Mouse (Mus musculus): ENCODE measurements at regions not wholly inside any gene's neighbourhood (a gene's known extent, or its start where the extent isn't known, plus 50 kb on each side); places are given as distances from the start of the nearest gene placed in this dataset.

DNA sequence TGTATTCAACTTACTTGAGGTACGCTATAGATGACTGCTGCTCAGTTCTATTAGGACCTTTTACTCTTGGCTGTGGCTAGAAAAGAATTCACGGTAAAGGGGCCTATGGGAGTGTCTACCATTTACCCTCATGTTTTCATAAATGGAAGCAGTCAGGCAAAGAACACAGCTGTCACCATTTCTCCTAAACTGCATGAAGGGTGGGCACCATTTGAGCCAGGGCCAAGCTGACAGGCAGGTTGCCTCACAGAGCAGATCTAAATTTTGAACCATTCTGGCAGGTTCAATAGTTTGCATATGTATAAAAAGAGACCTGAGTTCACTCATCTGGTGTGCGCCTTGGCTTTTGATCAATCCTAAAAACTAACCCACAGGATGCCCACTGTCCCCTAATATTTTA is 410.3 kb downstream of the Rwdd3 start:
- DNase-seq (ENCODE audit: low spot score in 2 of 2): no peak

DNA sequence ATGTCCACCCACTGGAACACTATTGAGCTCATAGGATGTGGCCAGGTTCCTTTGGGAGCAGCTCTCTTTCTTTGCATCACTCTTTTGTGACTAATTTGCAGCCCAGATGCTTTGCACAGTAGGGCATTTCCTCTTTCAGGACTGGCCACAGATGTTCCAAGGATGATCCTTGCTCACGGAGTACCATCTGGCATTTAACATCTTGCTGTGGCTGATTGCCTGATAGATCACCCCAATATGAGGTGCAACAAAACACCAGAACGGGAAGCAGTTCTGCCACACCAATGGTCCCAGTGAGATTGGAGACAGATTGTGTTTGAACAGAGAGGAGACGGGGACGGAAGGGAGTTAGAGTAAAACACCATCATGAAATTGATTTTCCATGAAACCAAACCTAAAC is 423.0 kb downstream of the Rwdd3 start:
- DNase-seq (ENCODE audit: low spot score in 2 of 2): no peak

DNA sequence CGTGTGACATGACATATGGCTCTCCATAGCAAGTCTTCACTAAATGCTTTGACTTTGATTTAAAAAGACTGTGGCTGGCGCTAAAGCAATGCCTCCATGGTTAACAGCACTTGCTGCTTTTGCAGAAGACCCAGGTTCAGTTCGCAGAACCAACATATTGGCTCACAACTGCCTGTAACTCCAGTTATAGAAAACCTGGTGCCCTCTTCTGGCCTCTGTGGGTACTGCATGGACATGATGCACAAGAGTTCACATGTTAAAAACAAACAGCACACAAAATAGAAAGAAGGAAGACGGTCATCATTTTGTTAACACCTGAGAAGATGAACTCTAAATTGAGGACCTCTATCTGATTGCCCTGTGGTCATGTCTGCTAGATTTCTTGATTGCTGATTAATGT is 423.8 kb downstream of the Rwdd3 start:
- DNase-seq (ENCODE audit: low spot score in 2 of 2): no peak

DNA sequence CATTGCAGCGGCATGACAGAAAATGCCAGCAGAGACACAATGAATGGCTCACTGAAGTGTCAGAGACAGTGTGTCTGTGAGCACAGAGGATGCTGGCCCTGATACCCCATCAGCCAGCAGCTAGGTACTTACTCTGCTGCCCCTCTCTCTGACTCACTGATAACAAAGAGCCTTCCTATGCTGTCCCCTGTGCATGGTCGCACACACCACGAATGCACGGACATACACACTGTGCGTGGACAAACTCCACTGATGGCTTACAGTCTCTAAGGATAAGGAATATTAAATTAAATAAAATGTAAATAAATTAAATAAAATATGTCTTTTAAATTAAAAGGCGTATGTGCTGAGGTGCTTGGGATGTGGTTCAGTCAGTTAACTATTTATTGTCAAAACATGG is 438.2 kb downstream of the Rwdd3 start:
- DNase-seq (ENCODE audit: low spot score in 2 of 2): no peak

DNA sequence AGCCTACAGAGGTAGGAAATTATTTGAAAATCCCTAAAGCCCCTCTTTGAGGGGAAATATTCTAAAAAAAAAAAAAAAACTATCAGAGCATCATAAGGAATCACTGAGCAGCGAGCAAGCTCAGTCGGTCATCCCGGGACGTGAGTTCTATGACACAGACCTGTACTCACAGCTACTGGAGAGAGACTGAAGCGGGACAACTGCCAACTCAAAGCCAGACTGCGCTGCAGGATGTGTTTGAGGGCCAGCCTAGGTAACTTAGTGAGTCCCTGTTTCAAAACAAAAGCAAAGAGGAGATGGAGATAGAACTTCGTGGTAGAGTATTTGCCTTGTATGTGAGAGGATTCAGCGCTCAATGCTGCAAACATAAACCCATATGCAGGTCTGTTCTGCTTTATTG is 439.1 kb downstream of the Rwdd3 start:
- no peak for DNase-seq (ENCODE audit: low spot score in 2 of 2)

DNA sequence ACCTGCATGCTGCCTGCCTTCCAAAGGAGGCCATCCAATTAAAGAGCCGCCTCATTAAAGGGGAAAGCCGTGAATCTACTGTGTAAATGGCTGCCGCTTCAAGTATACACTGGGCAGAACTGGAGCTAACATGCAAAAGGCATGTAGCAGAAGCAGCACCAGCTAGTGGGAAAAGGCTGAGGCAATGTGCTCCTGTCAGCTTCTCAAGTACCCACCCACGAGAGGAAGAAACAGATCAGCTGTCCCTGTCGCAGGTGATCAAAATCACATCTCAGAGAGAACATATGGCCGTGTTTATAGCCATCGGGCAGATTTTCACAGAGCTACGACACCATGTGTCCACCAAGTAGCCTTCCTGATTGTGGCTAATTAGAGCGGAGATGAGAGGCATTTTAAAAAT is 440.2 kb downstream of the Rwdd3 start:
- DNase-seq (ENCODE audit: low spot score in 2 of 2): peak in 1 of 2 experiments; percentile 36

DNA sequence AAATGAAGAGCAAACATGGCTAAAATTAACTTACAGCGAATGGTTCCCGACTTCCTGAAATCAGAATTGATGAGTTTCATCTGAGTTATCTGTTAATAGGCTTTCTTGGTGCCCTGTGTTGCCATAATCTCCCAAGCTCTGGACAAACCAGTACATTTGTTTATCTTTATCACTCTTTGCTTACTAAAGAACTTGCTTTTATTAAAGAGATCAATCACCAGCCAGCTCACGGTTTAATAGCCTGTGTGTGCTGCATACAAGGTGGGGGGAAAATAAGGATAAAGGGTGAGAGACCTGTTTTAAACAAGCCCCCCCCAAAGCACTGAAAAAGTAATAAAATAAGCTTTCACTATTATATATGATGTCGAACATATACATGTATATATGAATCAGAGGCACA is 441.3 kb downstream of the Rwdd3 start:
- DNase-seq (ENCODE audit: low spot score in 2 of 2): no peak

DNA sequence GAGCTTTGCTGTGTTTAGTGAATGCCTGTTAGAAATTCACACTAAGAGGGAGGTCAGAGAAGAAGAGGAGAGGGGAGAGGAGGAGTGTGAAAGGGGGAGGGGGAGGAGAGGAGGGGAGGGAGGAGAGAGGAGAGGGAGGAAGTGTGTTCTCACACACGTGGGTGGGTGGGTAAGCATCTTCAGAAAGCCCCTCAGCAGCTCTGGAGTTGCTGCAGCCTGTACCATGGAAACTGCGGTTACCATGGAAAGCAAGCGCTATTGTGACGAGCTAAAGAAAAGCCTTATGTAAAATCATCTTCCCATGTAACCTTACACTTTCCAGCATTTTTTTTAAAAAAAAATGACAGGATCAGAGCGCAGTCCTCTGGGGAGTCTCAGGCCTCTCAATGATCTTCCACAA is 441.8 kb downstream of the Rwdd3 start:
- DNase-seq (ENCODE audit: low spot score in 2 of 2): peak; percentile 54 to 63

DNA sequence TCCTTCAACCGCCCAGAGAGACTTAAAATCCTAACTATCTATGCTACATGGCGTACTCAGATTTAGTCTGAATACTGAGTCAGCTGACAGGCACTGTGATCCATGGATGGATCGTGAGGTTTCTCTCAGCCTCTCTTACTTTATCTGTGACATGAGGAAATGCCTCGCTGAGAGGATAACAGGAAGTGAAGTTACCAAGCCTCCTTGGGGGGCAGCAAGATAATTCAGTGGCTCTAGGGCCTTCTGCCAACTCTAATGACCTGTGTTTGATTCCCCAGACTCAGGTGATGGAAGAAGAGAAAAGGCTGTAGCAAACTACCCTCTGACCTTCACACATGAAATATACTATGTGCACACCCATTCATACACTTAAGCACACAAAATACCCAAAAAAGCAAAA is 486.3 kb downstream of the Rwdd3 start:
- no peak for DNase-seq (ENCODE audit: low spot score in 2 of 2)

DNA sequence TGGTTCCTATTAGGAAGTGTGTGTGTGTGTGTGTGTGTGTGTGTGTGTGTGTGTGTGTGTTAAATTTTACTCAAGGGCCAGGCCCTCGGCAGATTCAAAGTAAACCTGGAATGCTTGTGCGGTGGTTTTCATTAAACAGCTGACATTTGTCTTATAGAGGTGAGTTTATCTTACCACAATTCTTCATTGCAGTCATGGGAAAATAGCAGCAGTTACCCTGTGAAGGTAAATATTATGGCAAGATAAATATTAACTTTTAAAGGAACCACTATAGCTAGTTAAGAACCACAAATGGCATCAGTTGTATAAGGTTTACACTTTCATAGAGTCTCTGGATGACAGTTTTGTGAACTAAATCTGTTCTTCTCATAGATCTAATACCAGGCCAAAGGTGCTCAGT is 495.6 kb downstream of the Rwdd3 start:
- no peak for DNase-seq (ENCODE audit: low spot score in 2 of 2)

DNA sequence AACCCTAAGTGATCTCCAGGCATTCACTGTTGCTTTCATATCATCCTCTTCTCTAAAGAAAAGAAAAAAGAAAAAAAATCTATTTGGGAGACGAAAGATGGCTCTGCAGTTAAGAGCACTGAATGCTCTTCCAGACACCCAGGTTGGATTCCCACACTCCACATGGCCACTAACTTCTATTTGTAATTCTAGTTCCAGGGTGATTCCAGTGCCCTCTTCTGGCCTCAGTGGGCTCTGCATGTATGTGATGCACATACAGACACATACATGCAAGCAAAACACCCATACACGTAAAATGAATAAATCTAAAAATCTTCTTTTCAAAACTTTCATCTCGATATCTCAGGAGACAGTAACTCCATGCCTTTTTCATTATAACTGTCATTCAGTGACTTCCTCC is 502.8 kb downstream of the Rwdd3 start:
- DNase-seq (ENCODE audit: low spot score in 2 of 2): no peak

DNA sequence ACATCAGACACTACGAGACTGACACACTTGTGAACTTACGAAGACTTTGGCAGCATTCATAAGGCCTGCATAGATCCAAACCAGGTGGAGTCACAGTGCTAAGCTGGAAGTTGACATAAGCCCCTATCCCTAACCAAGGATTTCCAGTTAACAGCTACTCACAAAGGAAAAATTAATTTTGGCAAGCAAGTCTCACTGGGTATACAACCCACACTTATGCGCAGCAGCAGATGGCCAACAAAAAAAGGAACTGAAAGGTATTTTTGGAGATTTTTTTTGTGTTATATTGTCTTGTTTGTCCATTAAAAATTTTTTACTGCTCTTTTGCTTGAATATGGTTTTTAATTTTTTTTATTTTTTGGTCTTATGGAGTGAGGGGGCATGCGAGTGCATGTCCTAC is 509.0 kb downstream of the Rwdd3 start:
- peak; percentile 27 to 53 for DNase-seq (ENCODE audit: low spot score in 2 of 2)

DNA sequence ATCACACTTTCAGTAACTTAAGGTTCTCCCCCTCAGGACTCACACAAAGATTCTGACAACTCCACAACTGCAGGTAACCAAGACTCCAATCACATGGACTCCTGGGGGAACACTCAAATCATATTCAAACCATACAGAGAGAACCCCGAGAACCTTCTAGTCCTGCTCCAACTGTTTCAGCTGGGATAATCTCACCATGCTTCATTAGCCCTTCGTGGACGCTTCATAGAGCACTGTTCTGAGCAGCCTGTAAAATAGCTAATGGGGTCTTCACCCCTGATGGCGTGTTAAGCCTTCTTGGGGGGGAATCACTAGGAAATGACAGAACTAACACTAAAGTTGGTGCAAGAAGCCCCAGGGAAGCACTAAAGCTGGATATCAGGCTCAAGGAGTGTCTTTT is 510.7 kb downstream of the Rwdd3 start:
- DNase-seq (ENCODE audit: low spot score in 2 of 2): no peak

DNA sequence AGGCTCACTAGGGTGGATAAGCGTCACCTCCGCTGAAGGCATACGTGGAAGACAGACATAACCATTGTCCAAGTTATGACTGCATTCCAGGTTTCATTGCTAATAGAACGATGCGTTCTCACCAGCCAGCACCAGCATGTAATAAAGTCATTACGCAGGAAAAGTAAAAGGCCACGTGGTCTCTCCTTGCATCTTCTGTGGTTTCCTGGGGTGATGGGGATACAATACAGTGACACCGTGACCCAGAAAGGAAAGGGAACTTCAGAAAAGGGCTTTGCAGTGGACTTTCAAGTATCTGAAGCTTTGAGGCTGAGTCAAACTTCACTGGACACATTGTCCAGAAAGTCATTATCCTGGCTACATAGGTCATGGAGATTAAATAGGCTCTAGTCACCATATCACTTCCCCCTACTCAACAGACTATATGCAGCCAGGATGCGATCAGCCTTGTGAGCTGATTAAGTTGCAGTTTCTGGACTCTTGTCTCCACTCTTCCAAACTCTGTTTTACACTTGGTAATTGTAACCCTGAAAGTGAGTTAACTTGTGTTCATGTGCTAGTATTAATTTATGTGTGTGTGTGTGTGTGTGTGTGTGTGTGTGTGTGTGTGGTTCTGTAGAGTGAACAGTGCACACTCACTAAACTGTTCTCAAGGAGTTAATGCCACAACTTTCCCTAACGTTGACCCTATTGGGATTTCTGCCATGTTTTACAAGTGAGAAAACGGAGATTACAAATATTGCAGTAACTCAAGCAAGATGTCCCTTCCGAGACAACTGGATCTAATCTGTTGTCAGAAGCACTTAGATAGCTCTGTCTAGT is 522.2 kb downstream of the Rwdd3 start:
- DNase-seq (ENCODE audit: low spot score in 2 of 2): no peak

DNA sequence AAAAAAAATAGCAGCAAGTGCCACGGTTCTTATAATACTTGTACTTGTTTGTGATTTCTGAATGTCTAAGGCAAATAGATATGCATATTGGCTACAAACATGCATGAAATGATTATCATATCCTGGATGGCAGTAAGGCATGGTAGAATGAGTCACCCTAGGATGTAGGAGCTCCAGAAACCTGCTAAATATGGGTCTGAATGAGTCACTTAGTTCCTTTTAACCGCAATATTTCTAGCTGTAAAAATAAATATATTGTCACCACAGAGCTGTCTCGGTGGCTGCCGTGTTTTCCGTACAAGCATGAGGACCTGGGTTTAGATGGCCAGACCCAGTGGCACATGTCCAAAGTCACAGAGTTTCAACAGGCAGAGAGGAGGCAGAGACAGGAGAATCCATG is 523.1 kb downstream of the Rwdd3 start:
- peak; percentile 10 to 23 for DNase-seq (ENCODE audit: low spot score in 2 of 2)

DNA sequence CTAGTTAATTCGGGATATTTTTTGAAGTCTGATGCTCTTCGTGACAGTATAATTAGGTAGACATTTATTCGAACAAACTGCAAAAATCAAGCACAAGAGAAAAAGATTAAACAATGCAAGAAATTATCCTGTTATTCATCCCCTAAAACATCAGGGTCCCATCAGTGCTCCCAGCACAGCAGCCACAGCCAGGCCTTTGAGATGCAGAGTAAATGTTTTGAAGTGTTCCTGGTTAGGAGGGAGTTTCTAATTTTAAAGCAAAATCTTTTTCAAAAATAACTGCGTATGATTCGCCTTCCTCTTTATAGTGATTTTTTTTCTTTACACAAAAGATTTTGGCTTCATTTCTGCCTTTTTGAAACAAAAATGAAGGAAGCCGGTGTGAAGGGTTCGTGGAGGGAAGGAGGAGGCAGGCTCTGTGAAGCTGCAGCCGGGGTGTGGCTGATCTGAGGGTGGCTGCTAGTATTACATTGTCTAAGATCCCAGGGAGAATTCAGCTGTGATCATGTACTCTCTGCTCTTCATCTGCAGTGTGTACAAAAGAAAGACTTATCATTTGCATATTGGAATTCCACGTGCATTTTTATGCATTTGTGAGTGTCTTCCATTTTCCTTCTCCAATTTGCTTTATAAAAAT is 534.7 kb downstream of the Rwdd3 start:
- peak; percentile 32 to 44 for DNase-seq (ENCODE audit: low spot score in 2 of 2)

DNA sequence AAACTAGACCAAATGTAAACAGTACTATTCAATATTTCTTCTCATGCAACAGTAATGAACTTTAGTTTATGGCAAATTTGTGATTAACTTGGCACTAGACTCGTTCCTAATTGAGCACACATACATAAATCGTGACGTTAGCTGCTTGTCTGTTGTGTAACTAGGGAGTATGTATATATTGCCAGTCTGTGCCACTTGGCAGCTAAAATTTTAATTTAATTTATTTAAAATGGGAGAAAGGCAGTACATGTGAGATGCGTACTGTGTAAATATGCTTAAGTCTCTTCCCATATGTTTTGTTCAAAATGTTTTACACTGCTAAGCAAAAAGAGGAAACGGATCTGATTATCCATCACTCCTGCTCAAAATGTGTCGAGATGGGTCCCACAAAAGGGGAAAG is 553.1 kb downstream of the Rwdd3 start:
- DNase-seq (ENCODE audit: low spot score in 2 of 2): no peak

DNA sequence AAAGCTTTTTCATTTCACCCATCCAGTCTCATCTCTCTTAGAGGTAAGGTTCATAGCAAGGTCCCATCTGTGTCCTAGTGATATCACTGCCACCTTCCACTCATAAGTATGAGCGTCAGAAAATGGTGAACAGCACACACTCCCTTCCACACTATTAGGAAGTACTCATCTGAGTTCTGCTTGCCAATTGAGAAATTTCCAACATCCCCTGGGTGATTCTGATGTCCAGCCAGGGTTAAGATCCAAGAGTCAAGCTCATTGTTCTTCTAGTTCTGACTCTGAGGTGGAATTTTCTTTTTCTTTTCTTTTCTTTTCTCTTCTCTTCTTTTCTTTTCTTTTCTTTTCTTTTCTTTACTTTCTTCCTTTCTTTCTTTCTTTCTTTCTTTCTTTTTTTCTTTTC is 577.3 kb downstream of the Rwdd3 start:
- DNase-seq (ENCODE audit: low spot score in 2 of 2): no peak

DNA sequence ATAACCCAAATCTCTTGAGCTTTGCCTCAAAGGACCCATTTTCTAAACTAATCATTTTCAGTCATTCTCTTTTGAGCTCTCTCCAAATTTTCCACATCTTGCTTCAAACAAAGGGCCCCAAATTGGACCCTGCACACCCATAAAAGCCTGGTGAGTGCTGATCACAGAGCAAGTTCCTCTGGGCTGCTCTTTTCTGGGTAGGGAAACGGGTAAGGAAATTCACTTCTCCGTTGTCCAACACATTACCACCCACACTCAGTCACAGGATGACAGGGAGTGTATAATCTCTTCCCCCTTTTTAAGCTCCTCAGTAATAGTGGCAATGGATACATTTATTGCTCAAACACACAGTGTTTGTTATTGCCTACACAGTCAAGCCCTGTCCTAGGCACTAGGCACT is 580.3 kb downstream of the Rwdd3 start:
- DNase-seq (ENCODE audit: low spot score in 2 of 2): no peak

DNA sequence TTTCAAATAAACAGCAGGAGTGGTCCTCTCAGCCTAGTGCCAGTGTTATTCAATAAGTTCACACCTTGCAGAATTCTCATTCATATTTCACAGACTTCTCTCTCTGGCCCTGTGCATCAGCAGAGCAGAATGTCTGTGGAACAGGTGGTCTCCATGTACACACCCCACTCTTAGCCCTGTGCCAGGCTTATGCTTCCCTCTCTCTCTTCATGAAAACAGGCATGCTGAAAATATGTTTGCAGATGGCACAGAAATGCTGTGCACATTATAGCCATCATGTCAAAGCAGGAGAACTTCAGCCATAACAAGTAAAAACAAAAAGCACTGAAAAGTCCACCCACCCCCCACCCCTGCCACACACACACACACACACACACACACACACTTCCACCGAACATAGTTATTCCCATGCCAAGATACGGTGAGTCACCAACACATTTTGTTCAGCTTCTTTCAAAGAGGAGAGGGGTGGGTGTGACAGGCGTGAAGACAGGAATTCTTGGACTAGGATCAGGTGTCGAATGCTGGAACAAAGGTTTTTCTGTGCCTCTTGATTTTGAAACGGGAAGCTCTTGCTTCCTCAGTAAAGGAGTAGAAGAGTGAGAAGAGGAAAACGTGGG is 600.6 kb downstream of the Rwdd3 start:
- DNase-seq (ENCODE audit: low spot score in 2 of 2): peak; percentile 52 to 58

DNA sequence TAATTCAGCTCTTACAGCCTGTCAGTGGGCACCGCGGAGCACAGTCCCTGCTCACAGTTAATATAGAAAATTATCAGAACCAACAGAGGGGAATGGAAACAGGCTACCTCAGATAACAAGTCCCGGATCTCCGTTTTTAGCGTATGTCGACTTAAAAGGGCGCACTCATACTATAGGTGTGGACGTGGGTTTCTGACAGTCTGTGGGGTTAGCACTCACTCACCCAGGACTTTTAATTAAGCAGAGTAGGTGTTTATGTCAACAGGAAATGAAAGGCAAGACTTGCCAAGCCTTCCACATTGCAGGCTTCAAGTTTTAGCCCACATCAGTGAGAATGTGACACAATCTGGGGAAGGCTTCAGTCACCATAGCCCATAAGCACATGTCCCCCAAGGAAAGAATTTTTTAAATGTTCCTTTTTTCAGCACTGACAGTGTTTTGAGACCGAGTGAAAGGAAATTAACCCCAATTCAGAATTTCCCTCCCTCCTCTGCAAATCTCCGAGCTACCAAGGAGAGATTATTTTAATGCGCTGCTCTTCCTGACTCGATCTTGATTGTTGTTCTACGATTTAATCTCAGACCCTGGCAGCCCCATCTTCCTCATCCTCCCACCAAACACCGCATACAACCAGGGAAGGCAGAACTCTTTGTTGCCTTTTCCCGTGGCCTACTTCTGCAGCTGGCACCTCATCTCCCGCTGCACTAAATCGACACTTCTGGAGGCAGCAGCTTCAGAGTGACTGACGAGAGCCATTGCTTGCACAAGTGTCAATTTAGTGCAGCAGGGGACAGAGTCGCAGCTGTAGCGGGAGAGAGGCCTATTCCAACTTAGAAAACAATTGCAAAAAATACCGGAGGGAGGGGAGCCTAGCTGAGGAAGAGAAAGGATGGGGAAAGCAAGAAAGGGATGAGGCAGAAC is 629.7 kb downstream of the Rwdd3 start:
- DNase-seq (ENCODE audit: low spot score in 2 of 2): peak; percentile 16 to 28

DNA sequence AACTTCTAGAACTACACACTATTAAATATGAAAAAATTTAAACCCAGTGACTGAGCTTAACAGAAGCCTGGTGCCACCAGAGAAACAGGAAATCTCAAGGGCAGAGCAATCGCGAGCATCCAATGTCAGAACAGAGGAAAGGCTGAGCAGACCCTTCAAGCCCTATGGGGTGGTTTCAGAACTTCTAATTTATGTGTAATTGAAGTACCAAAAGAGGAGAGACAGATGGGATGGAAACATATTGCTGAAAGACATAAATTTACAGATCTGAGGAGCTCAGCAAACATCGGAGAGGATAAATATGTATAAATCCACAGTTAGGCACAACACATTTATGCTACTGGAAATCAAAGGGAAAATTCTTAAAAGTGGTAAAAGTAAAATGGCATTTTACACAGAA is 637.6 kb downstream of the Rwdd3 start:
- DNase-seq (ENCODE audit: low spot score in 2 of 2): no peak

Measured in right cerebral cortex, adult 2 months (tissue).